ENCODE assay signal across 9 mouse cellular contexts in genomic region chr9:90076849-90077461, GRCm38 (mm10). TPM values are rescaled to one million over a fixed set of nuclear protein-coding genes. Genes with fewer than 3 reads are reported as not detected.
A peak's percentile ranks its signal among the peaks of the same experiment; 100 is the strongest.
DNase-seq lines count a peak whose midpoint lies in the region; ATAC-seq lines count a peak whose summit lies in the region.
"Had no signal": no experiment of that assay in that cellular context is flagged by ENCODE, and none has a peak within 500 bp of the region (broad histone marks: within the 10 kb centered on the region; RNA-seq: fewer than 3 reads in every experiment).

No protein-coding gene starts in this region.

- H3K27me3 ChIP-seq in heart, embryonic 11.5 days (ENCODE audit: control insufficient read depth, insufficient read depth, low read length): no peaks in the 10 kb centered on the region
- no peaks in the 10 kb centered on the region for H3K27me3 ChIP-seq in limb, embryonic 12.5 days

- H3K9me3 ChIP-seq in heart, embryonic 11.5 days (replicated peaks; ENCODE audit: control insufficient read depth, low read length): no peaks in the 10 kb centered on the region
- H3K9me3 ChIP-seq in limb, embryonic 12.5 days: no peaks in the 10 kb centered on the region
- H3K9me3 ChIP-seq: megakaryocyte, embryonic 14.5 days had no signal

- H3K4me1 ChIP-seq in heart, embryonic 11.5 days (ENCODE audit: control insufficient read depth, insufficient read depth, low read length): no peaks in the 10 kb centered on the region
- H3K4me1 ChIP-seq in limb, embryonic 12.5 days (replicated peaks): no peaks in the 10 kb centered on the region

- peak; percentile 92 for DNase-seq in heart, adult 11 months
- DNase-seq in cerebellum, postnatal 10 days: peak; percentile 83 to 88
- peak; percentile 22 to 39 for DNase-seq in gastrocnemius, adult 8-10 months (ENCODE audit: low spot score in 2 of 2)
- peak; percentile 36 to 83 for DNase-seq in kidney, adult 8-10 months
- DNase-seq in neural tube, embryonic 10.5 days (ENCODE audit: extremely low spot score, low spot score): peak; percentile 66
- peak; percentile 3 for DNase-seq in telencephalon, adult 2 months (ENCODE audit: low read depth, low spot score)

- 56% methylated on average over 8 of the region's 8 CpGs for WGBS in heart, embryonic 11.5 days (ENCODE audit: insufficient replicate concordance)
- 58% methylated on average over 8 of the region's 8 CpGs for WGBS in limb, embryonic 12.5 days

- H3K36me3 ChIP-seq in heart, embryonic 11.5 days (ENCODE audit: control insufficient read depth, insufficient read depth, low read length): no peaks in the 10 kb centered on the region
- no peaks in the 10 kb centered on the region for H3K36me3 ChIP-seq in limb, embryonic 12.5 days

- no peak overlapping the region for H3K4me3 ChIP-seq in heart, embryonic 11.5 days (ENCODE audit: low read depth, low read length)
- no peak overlapping the region for H3K4me3 ChIP-seq in limb, embryonic 12.5 days (replicated peaks)
- H3K4me3 ChIP-seq: megakaryocyte, embryonic 14.5 days had no signal

- no peak for ATAC-seq in heart, embryonic 11.5 days (replicated peaks; ENCODE audit: insufficient number of reproducible peaks, low FRiP score, low TSS enrichment)
- 0 out of 2 replicates have a peak, but pooled peaks have one; percentile 9 for ATAC-seq in limb, embryonic 12.5 days (ENCODE audit: insufficient number of reproducible peaks, insufficient read depth, low FRiP score, low TSS enrichment, low read depth)

- H3K4me2 ChIP-seq in heart, embryonic 11.5 days: no peak overlapping the region
- no peak overlapping the region for H3K4me2 ChIP-seq in limb, embryonic 12.5 days

- H3K27ac ChIP-seq in heart, embryonic 11.5 days (ENCODE audit: low read depth, low read length): no peak overlapping the region
- no peak overlapping the region for H3K27ac ChIP-seq in limb, embryonic 12.5 days

- no peak overlapping the region for H3K9ac ChIP-seq in heart, embryonic 11.5 days (ENCODE audit: low read depth, low read length)
- H3K9ac ChIP-seq in limb, embryonic 12.5 days (replicated peaks): no peak overlapping the region

RNA-seq across cellular contexts. Expression of gene Ctsh, which starts 23.0 kb away (rescaled TPM):
- polyA plus RNA-seq in heart, embryonic 11.5 days (2014; fragmentation: Nextera tagmentation; extraction: Ambion mirVana): 28.8 and 32.8 TPM in 2 replicates
- total RNA-seq in gastrocnemius, adult 8-10 months (2022): 1 to 10 TPM; 5.3 to 9.3 (median 6.7) TPM
- polyA plus RNA-seq in limb, embryonic 12.5 days (2016; fragmentation: Nextera tagmentation; extraction: Ambion mirVana): 12.6 and 15.9 TPM in 2 replicates

RNA-seq across cellular contexts. Expression of gene Morf4l1, which starts 37.6 kb away (rescaled TPM):
- polyA plus RNA-seq in heart, embryonic 11.5 days (2014; fragmentation: Nextera tagmentation; extraction: Ambion mirVana): 376 and 383 TPM in 2 replicates
- 100 to 1,000 TPM; 196 to 235 (median 212) TPM for total RNA-seq in gastrocnemius, adult 8-10 months (2022)
- polyA plus RNA-seq in limb, embryonic 12.5 days (2016; fragmentation: Nextera tagmentation; extraction: Ambion mirVana): 502 and 512 TPM in 2 replicates

Comparison
In these comparisons a context has a peak if more than half of its experiments do, and no peak if none do; other contexts are left out.
1. DNase-seq: peak in every context shown above with its lines; median percentile 92 in heart, adult 11 months; 86 in cerebellum, postnatal 10 days; 66 in neural tube, embryonic 10.5 days; 60 in kidney, adult 8-10 months; 30 in gastrocnemius, adult 8-10 months; 3 in telencephalon, adult 2 months.